Mouse (Mus musculus) ES-Bruce4 (cell line): ENCODE results near the gene Gtf2f2.

ENCODE experiments used
- CTCF ChIP-seq: IDR thresholded peaks from one replicate; pipeline ENCODE4 v1.8.1; 2011; ENCODE audit warnings: low read depth, low read length
- EP300 ChIP-seq: IDR thresholded peaks from 2 replicates; pipeline ENCODE4 v1.6.1; 2011; ENCODE audit warnings: low read depth, low read length; ENCODE audit not compliant: insufficient read depth
- POLR2A ChIP-seq: IDR thresholded peaks from one replicate; pipeline ENCODE4 v1.8.1; 2011; ENCODE audit warnings: low read length; ENCODE audit not compliant: insufficient read depth

DNA sequence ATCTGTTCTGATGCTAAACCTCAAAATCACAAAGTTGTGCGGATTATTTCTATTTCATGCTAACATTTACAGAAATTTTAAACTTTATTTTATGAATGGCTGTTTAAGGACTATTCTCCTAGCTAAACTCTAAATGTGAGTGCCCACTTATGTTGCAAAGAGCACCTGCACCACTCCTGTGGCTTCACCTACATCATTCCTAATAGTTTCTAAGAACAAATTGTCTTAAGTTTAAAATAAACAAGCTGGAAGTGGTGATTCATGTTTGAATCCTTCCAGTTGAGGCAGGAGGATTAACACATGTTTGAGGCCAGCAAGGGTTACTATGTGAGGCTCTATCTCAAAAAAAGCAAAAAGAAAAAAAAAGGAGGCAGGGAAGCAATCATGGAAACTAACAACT, 46.2 kb downstream of the Gtf2f2 start:
- TF ChIP-seq CTCF (no peak), POLR2A (no peak), EP300 (no peak)
